Mouse (Mus musculus): Measurements from ENCODE around the gene Btg4. TPM values are rescaled to one million over a fixed set of nuclear protein-coding genes. Genes with fewer than 3 reads are reported as not detected.

Gene Btg4
- total RNA-seq (2021): not detected

DNA sequence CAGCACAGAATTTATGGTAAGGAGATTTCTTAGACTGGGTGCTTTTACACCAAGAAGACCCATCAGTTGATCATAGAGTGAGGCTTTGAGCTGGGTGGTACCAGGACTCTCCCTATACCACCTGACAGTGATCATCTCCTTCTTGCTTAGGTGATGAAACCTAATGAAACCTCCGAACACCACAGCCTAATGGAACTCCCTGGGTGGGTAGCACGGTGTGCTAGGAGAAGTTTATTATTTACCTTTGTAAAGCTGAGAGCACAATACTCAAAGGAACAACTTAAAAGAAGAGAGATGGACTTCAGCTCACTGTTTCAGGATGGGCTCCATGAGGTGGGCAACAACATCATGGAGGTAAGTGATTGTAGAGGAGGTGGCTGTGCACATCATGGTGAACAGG, at the start of gene Btg4:
Gene Btg4, plus strand, starts transcription at position 301 of the 400 bp plus-strand sequence.
- DNase-seq (ENCODE audit: extremely low spot score in 1 of 2, low spot score in 1 of 2): no peak

DNA sequence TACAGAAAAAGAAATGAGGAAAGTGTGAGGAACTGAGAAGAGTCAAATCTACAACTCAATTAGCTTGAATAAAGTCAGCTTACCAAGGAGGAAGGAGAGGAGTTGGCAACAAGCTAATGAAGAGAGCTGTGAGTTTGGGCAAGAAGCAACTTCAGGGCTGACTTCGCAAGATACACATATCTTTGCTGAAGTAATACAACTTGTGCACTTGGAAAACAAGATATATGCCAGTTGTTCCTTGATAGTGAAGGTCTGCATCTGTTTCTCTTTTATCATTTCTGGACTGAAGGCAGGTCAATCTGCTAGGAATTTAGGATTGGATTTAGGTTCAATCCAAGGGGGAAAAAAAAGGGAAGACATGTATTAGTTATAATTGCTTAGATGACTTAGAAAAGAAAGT, 47.1 kb upstream of the Btg4 start:
- DNase-seq (ENCODE audit: extremely low spot score in 1 of 2, low spot score in 1 of 2): no peak

DNA sequence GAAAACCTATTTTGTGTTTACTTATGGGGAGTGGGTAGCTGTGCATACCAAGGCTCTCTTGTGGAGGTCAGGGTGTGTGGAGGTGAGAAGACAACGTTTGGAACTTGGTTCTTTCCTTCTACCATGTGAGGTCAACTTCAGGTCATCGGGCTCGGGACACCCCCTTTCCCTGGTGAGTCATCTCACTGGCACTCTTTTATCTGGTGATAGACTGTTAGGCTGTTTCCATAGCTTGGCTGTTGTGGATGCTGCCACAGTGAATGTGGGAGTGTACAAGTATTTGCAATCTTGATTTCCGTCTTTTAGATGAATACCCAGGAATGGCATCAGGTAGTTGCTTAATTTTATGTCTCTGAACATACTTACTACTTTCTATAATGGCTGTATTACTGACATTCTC, 45.0 kb upstream of the Btg4 start:
- no peak for DNase-seq (ENCODE audit: extremely low spot score in 1 of 2, low spot score in 1 of 2)

DNA sequence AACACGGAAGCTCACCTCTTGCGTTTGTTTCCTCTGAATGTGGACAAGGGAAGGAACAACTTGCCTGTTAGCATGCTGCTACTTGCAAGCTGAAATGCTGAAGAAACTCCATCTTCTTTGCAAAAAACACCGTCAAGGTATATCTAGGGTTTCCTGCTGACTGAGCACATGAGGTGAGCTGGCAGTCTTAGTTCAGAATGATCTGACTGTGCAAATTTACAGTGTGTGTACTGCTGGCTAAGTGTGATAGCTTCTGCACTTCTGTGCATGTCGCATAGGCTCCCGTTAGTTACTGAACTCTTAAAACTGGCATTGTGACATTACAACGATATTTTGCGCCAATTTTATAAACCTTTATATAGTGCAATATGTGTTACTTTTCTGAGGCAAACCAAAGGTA, 41.0 kb upstream of the Btg4 start:
- DNase-seq (ENCODE audit: extremely low spot score in 1 of 2, low spot score in 1 of 2): no peak

DNA sequence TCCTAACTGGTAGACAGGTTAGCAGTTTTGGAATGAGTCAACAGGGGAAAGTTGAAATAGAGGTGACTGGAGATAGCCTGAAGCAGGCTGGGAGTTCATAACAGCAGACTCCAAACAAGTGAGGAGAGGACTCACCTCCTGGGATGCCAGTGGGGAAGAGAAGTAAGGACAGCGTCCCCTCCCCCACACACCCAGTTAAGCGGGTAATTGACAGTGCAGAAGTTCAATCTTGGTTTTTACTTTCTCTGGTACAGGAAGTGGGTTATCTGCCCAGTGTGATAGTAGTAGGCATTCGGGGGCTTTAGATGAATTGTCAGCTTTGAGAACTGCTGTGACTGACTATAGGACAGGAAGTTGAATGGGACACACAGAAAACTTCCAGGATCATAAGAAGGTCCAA, 40.4 kb upstream of the Btg4 start:
- no peak for DNase-seq (ENCODE audit: extremely low spot score in 1 of 2, low spot score in 1 of 2)

DNA sequence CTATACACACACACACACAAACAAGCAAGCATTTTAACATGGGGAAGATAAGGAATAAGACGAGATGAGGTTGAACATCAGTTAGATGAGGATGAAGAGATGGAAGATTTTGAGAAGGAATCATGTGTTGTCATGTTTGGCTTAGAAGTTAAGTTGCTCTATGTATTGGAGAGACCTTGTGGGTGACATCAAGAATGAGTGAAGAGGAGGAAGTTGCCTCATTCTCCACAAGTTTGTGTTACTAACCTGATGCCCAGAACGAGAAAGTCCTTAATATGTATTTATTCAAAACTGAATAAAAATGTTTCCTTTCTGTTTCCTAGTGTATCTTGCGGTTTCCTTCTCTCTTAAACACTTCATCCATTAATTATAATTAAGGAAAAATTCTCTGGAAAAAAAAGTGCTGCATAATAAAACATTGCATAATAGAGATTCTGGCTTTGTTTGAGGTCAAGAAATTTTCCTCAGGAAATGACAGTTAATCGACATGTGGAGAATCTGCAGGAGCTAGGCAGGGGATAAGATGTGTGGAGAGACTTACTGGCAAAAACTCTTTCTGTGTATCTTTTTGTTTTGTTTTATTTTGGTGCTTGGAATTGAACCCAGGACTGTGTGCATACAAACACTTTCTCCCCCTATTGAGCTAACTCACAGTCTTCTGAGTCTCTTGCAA, 39.4 kb upstream of the Btg4 start:
- no peak for DNase-seq (ENCODE audit: extremely low spot score in 1 of 2, low spot score in 1 of 2)

DNA sequence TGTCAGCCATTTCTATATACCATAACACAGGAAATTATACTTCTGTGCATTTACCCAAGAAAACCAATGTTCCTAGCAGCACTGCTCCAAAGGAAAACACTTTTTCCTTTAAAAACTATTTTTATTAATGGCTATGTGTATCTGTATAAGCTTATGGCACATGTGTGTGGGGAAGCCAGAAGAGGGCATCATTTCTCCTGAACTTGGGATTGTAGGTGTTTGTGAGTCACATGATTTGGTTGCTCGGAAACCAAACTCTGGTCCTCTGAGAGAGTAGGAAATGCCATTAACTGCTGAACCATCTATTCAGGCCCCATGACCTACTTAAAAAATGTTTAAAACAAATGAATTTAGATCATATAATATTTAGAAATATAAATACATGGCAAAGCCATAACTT, 33.7 kb upstream of the Btg4 start:
- DNase-seq (ENCODE audit: extremely low spot score in 1 of 2, low spot score in 1 of 2): no peak

DNA sequence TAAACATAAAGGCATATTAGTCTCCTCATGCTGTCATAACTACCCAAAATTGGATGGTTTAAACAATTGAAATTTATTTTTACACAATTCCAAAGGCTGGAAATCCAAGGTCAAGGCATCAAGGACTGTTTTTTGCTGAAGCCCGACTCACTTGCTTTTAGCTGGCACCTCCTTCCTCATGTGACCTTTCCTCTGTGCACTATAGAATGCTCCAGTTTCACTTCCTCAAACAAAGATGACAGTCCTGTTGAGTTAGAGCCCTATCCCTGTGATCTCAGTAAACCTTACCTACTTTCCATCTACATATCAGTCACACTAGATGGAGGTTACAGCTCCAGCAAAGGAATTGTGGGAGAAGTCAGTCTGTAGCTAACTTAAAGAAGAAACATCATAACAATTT, 30.6 kb upstream of the Btg4 start:
- DNase-seq (ENCODE audit: extremely low spot score in 1 of 2, low spot score in 1 of 2): no peak

DNA sequence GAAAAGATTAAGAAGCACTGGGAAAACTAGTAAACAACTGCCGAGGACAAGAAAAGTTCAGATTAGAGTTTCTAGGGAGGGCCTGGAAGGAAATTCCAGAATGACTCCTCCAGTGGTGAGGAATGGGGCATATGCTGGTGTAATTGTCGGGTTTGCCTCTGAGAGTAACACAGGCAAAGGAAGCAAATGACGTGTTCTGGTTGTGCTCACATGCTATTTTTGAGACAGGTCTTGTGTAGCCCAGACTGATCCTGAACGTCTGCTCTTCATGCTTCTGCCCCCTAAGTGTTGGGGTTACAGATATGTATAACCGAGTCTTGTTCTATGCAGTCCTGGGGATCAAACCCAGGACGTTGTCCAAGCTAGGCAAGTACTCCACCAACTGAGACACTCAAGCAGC, 29.1 kb upstream of the Btg4 start:
- no peak for DNase-seq (ENCODE audit: extremely low spot score in 1 of 2, low spot score in 1 of 2)

DNA sequence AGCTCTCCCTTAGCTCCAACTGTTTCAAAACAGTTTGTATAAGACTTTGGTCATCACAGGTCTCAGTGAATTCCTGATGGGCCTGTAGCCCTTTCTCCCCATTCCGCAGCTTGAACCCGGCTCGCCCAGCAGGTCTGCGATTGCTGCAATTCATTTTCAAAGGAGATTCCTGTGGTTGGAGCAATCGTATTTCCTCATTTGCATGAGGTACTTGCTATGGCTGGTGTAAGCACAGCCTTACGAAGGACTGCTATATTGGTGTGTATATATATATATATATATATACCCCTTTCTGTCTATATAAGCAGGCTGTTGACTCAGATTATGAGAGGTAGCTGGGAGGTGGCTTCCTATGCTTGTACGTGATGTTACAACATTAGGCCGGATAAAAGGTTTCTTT, 28.4 kb upstream of the Btg4 start:
- DNase-seq (ENCODE audit: extremely low spot score in 1 of 2, low spot score in 1 of 2): no peak

DNA sequence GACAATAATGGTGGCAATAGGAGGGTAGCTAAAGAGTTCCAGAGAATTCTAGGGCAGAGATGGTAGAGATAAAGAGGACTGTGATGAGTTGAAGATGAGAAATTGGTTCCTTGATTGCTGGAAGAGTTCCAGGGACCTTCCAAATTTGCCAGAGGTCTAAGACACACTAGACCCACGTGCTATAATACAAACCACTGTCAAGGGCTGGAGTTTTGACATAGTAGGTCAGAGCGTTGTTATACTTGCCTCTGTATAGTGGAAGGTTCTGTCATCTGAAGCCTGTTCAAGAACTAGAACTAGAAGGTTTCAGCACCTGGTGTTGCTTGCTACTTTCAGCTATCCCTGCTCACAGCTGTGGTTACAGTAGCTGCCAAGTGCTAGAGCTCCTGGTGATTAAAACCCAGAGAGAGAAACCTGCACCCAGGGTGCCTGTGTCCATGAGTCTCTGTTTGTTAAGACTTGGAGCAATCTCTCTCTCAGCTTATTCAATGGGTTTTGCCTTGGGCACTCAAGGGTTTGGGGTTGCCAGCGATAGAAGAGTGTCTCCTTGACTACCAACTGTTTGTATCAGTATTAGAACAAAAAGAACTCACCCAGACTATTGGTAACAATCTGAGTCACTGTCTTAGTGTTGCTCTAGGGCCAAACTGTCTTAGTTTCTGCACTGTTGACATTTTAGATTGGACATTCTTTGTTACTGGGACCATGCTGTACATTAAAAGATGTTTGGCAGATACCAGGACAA, 27.7 kb upstream of the Btg4 start:
- no peak for DNase-seq (ENCODE audit: extremely low spot score in 1 of 2, low spot score in 1 of 2)

DNA sequence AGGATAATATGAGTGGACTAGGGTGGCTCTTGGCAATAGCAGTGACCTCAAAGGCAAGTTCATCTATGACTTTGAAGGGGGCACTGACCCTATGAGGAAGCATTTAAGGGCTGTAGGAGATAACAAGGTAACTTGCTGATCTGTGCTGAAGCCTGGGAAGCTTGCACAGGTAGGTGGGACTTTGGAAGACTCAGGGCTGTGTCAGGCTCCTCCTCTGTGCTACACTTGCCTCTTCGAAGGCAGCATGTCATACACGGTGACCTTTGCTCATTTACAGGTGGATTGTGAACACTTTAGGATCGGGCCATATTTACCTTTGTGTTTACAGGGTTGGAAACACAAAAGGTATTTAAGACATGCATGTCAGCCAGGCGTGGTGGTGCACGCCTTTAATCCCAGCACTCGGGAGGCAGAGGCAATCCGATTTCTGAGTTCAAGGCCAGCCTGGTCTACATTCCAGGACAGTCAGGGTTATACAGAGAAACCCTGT, 19.2 kb upstream of the Btg4 start:
- no peak for DNase-seq (ENCODE audit: extremely low spot score in 1 of 2, low spot score in 1 of 2)

DNA sequence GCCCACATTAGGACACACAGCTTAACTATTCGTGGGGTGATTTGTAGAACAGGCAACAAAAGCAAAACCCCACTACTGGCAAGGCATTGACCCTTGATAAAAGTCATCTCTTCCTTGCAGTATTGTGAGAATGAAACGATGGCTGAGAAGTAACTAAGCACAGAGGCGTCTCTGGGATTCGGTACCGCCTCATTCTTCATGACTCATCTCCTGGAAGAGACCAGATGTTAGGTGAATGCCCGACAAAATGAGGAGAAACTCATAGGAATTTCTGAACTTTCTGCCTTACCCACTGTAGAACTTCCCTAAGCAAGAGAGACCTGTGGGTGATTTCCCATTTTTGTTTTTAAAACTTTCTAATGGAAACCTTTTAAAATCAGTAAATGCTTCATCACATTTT, 18.6 kb upstream of the Btg4 start:
- no peak for DNase-seq (ENCODE audit: extremely low spot score in 1 of 2, low spot score in 1 of 2)

DNA sequence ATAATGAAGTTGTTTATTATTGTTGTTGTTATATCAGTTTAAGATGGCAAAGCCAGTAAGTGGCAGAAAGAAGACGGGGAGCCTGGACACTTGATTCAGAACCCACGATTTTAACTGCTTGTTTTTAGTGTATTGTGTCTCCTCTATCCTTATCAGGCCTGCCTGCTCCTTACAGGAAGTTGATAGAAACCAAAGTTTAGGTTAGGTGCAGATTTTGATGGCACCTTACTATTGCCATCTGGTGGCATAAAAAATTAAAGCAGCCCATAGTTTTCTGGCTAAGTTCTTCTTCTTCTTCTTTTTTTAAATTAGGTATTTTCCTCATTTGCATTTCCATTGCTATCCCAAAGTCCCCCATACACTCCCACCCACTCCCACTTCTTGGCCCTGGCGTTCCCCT, 8.5 kb upstream of the Btg4 start:
- DNase-seq (ENCODE audit: extremely low spot score in 1 of 2, low spot score in 1 of 2): no peak

DNA sequence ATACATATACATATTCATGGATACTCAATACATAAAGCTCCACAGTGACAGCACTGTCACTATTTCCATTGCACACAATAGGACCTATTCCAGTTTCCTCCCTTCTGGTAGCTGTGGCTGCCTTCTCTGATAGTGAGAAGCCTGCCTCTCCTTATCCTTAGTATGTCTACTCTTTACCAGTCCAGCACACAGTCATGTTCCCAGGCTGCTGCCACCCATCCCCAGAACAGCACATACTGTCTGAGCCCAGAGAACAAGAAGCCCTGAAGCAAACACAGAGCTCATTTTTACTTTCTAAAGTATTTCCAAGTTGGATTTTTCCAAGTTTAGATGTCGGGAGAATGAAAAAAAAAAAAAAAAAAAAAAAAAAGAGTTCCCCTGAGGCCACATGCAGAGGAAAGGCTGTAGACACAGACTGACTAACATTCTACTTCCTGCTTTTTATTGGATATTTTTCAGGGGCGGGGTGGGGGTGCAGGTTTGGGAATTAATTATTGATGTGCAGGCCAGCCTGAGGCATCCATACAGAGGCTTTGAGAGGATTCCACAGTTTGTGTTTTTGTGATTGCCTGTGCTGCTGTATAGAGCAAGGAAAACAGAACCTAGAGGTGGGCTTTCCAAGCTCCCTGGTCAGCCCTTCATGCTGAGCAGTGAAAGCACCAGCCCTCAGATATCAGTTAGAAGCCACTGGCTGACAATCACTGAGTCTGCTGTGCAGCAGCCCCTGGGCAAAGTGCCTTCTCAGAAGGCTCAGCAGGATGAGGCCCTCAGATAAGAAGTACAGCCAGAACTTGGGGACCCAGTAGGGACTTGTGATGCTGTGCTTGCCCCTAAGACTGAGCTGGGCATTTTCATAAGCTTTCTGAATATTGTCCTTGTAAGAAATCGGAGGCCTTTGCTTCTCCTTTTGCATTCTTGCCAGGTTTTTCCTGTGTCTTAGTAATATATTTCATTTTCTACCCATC, 4.1 kb upstream of the Btg4 start:
- DNase-seq (ENCODE audit: extremely low spot score in 1 of 2, low spot score in 1 of 2): no peak

DNA sequence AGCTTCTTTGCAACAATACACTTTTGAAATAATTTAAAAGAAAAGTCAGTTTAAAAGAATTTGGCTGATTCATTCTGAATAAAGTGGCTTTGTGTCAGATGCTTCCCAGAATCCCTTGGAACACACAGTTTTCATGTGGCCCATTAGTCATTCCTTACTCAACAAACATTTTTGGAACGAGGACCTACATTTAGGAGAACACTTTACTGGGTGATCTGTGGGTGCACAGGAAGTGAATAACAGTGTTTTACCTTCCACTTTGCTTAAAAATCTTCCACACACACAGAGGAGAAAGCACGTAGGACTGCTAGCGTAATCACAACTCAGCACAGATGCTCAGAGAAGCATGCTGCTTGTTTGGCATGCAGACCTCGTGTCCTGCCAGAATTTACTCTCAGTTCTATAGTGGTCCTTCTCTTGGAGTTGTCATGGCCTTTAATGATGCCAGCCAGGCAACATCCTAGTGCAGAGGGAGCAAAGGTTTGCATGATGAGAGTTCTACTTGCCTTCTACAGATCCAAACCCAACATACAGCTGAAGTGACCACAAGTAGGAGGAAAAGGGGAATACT, 1.7 kb upstream of the Btg4 start:
- no peak for DNase-seq (ENCODE audit: extremely low spot score in 1 of 2, low spot score in 1 of 2)

DNA sequence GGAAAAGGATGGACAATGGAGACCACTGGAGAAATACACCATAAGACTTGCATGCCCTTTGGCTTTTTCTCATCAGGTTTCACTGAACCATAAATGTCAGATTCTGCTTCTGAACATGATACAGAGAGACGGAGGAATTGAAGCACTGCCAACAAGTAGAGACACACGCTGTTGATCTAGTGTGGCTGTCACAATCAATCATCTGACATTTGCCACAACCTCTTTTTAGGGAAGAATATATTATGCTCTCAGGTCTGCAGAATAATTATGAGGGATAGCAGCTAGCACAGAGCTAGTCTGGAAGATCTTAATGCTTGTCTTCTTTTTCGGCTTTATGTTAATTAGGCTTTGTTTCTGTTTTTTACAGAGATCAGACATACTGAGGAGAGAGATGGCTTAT, 7.5 kb downstream of the Btg4 start:
- no peak for DNase-seq (ENCODE audit: extremely low spot score in 1 of 2, low spot score in 1 of 2)

DNA sequence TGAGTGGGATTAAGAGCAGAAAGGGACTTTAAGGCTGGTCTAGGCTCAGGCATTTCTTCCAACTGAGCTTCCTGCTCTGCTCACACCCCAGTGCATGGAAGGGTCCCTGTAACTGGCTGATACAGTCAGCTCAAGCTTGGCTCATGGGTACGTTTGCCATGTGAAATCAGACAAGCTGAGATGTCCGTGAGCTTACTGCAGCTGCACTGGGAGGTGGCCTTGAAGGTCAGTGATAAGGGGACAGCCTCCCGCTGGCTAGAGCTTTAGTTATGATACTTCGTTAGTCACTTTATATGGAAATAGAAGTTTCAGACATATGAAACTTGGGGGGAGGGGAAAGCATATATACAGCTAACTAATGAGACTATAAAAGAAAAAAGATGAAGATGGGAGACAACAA, 10.1 kb downstream of the Btg4 start:
- DNase-seq (ENCODE audit: extremely low spot score in 1 of 2, low spot score in 1 of 2): no peak

DNA sequence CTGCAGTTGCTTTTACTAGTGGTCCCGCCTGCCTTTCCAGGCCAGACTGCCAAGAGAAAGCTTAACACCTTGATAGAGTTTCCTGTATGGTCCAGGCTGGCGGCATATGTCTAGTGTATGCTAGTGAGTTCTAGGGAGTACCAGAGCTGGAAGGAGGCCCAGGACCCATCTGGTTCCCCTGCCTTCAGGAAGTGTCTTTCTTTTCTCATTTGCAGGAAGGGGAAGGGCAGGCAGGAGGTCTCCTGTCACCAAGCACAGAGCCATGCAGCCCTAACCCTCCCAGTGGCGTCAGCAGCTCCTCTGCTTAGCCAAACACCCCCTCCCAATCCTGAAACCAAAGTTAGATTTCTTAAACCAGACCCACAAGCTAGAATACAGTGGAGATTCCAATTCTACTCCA, 15.1 kb downstream of the Btg4 start:
- DNase-seq (ENCODE audit: extremely low spot score in 1 of 2, low spot score in 1 of 2): peak in 1 of 2 experiments; percentile 8

DNA sequence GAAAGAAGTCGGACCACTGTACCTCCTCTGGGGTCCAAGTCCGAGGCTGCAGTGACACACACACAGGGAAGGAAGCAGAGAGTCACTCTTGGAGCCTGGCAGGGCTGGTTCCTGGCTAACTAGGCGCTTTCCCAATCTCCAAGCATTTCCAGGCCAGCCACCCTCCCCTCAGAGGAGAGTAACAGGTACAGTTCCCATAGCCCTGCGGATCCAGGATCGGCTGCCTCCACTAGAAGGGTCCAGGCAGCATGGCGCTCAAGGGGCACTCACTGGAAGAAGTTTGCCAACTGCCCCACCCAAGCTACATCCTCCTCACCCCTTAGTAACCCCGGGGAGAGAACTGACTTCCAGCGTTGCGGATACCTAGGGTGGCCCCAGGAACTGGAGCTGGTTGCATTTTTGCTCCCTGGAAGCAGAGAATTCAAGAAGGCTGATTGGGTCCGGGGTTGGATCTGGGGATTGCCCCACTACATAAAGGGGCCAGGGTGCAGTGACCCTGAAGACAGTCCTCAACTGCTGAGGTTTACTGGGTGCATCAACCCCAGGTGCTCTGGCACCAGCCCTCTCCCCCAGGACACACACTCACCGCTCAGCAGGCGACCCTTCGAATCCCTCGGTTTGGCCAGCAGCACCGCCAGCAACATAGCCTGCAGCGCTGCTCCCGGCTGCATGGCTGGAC, 15.7 kb downstream of the Btg4 start:
- DNase-seq (ENCODE audit: extremely low spot score in 1 of 2, low spot score in 1 of 2): no peak
